Mouse (Mus musculus) MEL (cell line): Measurements from ENCODE around the gene Gm20696. TPM values are rescaled to one million over a fixed set of nuclear protein-coding genes. Genes with fewer than 3 reads are reported as not detected.

ENCODE experiments used
- DNase-seq: peaks from one replicate; pipeline ENCODE4 v3.0.0; 2011; ENCODE audit warnings: low read depth, low spot score
- H3K27ac ChIP-seq: 2 replicates; pipeline ENCODE4 v1.5.1; 2012; ENCODE audit warnings: low read depth, mild to moderate bottlenecking, control low read depth, low read length, moderate library complexity; ENCODE audit not compliant: control insufficient read depth
- H3K27me3 ChIP-seq, 2 experiments: fragments of 150-350 bp in 1 of 2; sonication (generic) in 1 of 2; 2 replicates each; pipeline ENCODE4 v1.6.1; 2012; ENCODE audit warnings: low read length in 2 of 2, mild to moderate bottlenecking in 2 of 2, improper control_type of control experiment in 1 of 2, moderate library complexity in 1 of 2; ENCODE audit not compliant: insufficient read depth in 2 of 2, control insufficient read depth in 1 of 2
- H3K36me3 ChIP-seq, 2 experiments: 2 replicates each; pipeline ENCODE4 v1.6.1; 2012 to 2014; ENCODE audit warnings: low read length in 2 of 2, improper control_type of control experiment in 1 of 2, inconsistent platforms in 1 of 2, mild to moderate bottlenecking in 1 of 2; ENCODE audit not compliant: insufficient read depth in 2 of 2, control insufficient read depth in 1 of 2
- H3K4me1 ChIP-seq, 2 experiments: fragments of 150-350 bp in 1 of 2; sonication (generic) in 1 of 2; 2 replicates each; pipeline ENCODE4 v1.6.1; 2012; ENCODE audit warnings: low read length in 2 of 2, improper control_type of control experiment in 1 of 2, mild to moderate bottlenecking in 1 of 2; ENCODE audit not compliant: insufficient read depth in 2 of 2, control insufficient read depth in 1 of 2
- H3K4me3 ChIP-seq, 2 experiments: fragments of 150-350 bp in 1 of 2; sonication (generic) in 1 of 2; 2 replicates each; pipeline ENCODE4 v1.5.1; 2012; ENCODE audit warnings: low read depth in 2 of 2, low read length in 2 of 2, mild to moderate bottlenecking in 2 of 2, moderate library complexity in 2 of 2, control low read depth in 1 of 2, improper control_type of control experiment in 1 of 2; ENCODE audit not compliant: control insufficient read depth in 1 of 2, insufficient read depth in 1 of 2
- H3K79me2 ChIP-seq: 2 replicates; pipeline ENCODE4 v1.6.1; 2012; ENCODE audit warnings: mild to moderate bottlenecking, low read length, moderate library complexity; ENCODE audit not compliant: control insufficient read depth, poor library complexity, insufficient read depth
- H3K9ac ChIP-seq: 2 replicates; pipeline ENCODE4 v1.6.1; 2012; ENCODE audit warnings: low read depth, mild to moderate bottlenecking, control low read depth, low read length, moderate library complexity; ENCODE audit not compliant: control insufficient read depth, poor library complexity, severe bottlenecking
- H3K9me3 ChIP-seq: fragments of 150-350 bp; sonication (generic); replicated peaks from 2 replicates; pipeline ENCODE4 v1.6.1; 2012; ENCODE audit warnings: mild to moderate bottlenecking, low read length, improper control_type of control experiment, moderate library complexity; ENCODE audit not compliant: insufficient read depth
- BHLHE40 ChIP-seq: IDR thresholded peaks from 2 replicates; pipeline ENCODE4 v1.6.1; 2012; ENCODE audit warnings: low read depth, mild to moderate bottlenecking, inconsistent platforms, low read length, improper control_type of control experiment, borderline replicate concordance
- CHD1 ChIP-seq: IDR thresholded peaks from 2 replicates; pipeline ENCODE4 v1.6.1; 2012; ENCODE audit warnings: low read depth, mild to moderate bottlenecking, inconsistent platforms, low read length, improper control_type of control experiment
- CHD2 ChIP-seq: IDR thresholded peaks from 2 replicates; pipeline ENCODE4 v1.6.1; 2011; ENCODE audit warnings: low read length, improper control_type of control experiment
- CTCF ChIP-seq, 3 experiments: IDR thresholded peaks in 2 of 3; conservative IDR thresholded peaks in 1 of 3; 2 replicates each; pipeline ENCODE4 v1.5.1; 2011 to 2012; ENCODE audit warnings: low read length in 3 of 3, low read depth in 2 of 3, mild to moderate bottlenecking in 2 of 3, improper control_type of control experiment in 1 of 3, inconsistent platforms in 1 of 3, mixed read lengths in 1 of 3, moderate library complexity in 1 of 3; ENCODE audit not compliant: control insufficient read depth in 1 of 3, insufficient read depth in 1 of 3, poor library complexity in 1 of 3, severe bottlenecking in 1 of 3
- E2F4 ChIP-seq: IDR thresholded peaks from 2 replicates; pipeline ENCODE4 v1.6.1; 2011; ENCODE audit warnings: low read depth, low read length, improper control_type of control experiment, borderline replicate concordance
- ELF1 ChIP-seq: IDR thresholded peaks from 2 replicates; pipeline ENCODE4 v1.6.1; 2014; ENCODE audit warnings: low read depth, mild to moderate bottlenecking, inconsistent platforms, low read length, improper control_type of control experiment, moderate library complexity
- EP300 ChIP-seq, 2 experiments: IDR thresholded peaks; 2 replicates each; pipeline ENCODE4 v1.6.1; 2011; ENCODE audit warnings: improper control_type of control experiment in 2 of 2, low read length in 2 of 2, low read depth in 1 of 2, mild to moderate bottlenecking in 1 of 2
- HCFC1 ChIP-seq: IDR thresholded peaks from 2 replicates; pipeline ENCODE4 v1.6.1; 2012; ENCODE audit warnings: low read depth, mild to moderate bottlenecking, inconsistent platforms, low read length, improper control_type of control experiment, moderate library complexity
- KAT2A ChIP-seq: conservative IDR thresholded peaks from 2 replicates; pipeline ENCODE4 v1.6.1; 2012; ENCODE audit warnings: low read depth, low read length, improper control_type of control experiment, inconsistent platforms
- MAFK ChIP-seq: IDR thresholded peaks from 2 replicates; pipeline ENCODE4 v1.6.1; 2011; ENCODE audit warnings: low read depth, mild to moderate bottlenecking, low read length, improper control_type of control experiment, borderline replicate concordance
- MAX ChIP-seq: IDR thresholded peaks from 2 replicates; pipeline ENCODE4 v1.6.1; 2011; ENCODE audit warnings: low read length, improper control_type of control experiment
- MAZ ChIP-seq: IDR thresholded peaks from 2 replicates; pipeline ENCODE4 v1.6.1; 2012; ENCODE audit warnings: low read depth, mild to moderate bottlenecking, inconsistent platforms, low read length, improper control_type of control experiment
- MEF2A ChIP-seq: IDR thresholded peaks from 2 replicates; pipeline ENCODE4 v1.6.1; 2014; ENCODE audit warnings: low read depth, mild to moderate bottlenecking, inconsistent platforms, low read length, improper control_type of control experiment; ENCODE audit not compliant: poor library complexity, insufficient replicate concordance, severe bottlenecking; ENCODE audit errors: extremely low read depth
- MYC ChIP-seq: IDR thresholded peaks from 2 replicates; pipeline ENCODE4 v1.6.1; 2011; ENCODE audit warnings: low read depth, mild to moderate bottlenecking, low read length, improper control_type of control experiment, moderate library complexity
- NELFE ChIP-seq: IDR thresholded peaks from 2 replicates; pipeline ENCODE4 v1.6.1; 2011; ENCODE audit warnings: low read depth, low read length, improper control_type of control experiment
- POLR2A ChIP-seq, 2 experiments: IDR thresholded peaks; 2 replicates each; pipeline ENCODE4 v1.6.1; 2011 to 2012; ENCODE audit warnings: low read length in 2 of 2, mild to moderate bottlenecking in 2 of 2, control low read depth in 1 of 2, improper control_type of control experiment in 1 of 2, low read depth in 1 of 2, moderate library complexity in 1 of 2; ENCODE audit not compliant: control insufficient read depth in 1 of 2, insufficient read depth in 1 of 2, poor library complexity in 1 of 2
- POLR2AphosphoS2 ChIP-seq: IDR thresholded peaks from 2 replicates; pipeline ENCODE4 v1.6.1; 2011; ENCODE audit warnings: low read length, improper control_type of control experiment
- RCOR1 ChIP-seq: IDR thresholded peaks from 2 replicates; pipeline ENCODE4 v1.6.1; 2012; ENCODE audit warnings: low read depth, mild to moderate bottlenecking, inconsistent platforms, low read length, improper control_type of control experiment
- SIN3A ChIP-seq: IDR thresholded peaks from 2 replicates; pipeline ENCODE4 v1.6.1; 2012; ENCODE audit warnings: low read length, improper control_type of control experiment, inconsistent platforms
- SMC3 ChIP-seq: IDR thresholded peaks from 2 replicates; pipeline ENCODE4 v1.6.1; 2011; ENCODE audit warnings: low read depth, low read length, improper control_type of control experiment
- TBP ChIP-seq: IDR thresholded peaks from 2 replicates; pipeline ENCODE4 v1.8.0; 2011; ENCODE audit warnings: low read depth, low read length, improper control_type of control experiment
- TCF12 ChIP-seq: IDR thresholded peaks from 2 replicates; pipeline ENCODE4 v1.6.1; 2014; ENCODE audit warnings: low read depth, mild to moderate bottlenecking, inconsistent platforms, low read length, improper control_type of control experiment, moderate library complexity
- UBTF ChIP-seq: IDR thresholded peaks from 2 replicates; pipeline ENCODE4 v1.6.1; 2012; ENCODE audit warnings: low read depth, mild to moderate bottlenecking, inconsistent platforms, low read length, improper control_type of control experiment, moderate library complexity, borderline replicate concordance; ENCODE audit not compliant: insufficient read depth
- USF1 ChIP-seq: IDR thresholded peaks from 2 replicates; pipeline ENCODE4 v1.6.1; 2014; ENCODE audit warnings: low read depth, mild to moderate bottlenecking, inconsistent platforms, low read length, improper control_type of control experiment, moderate library complexity
- USF2 ChIP-seq, 2 experiments: IDR thresholded peaks; 2 replicates each; pipeline ENCODE4 v1.6.1; 2011 to 2012; ENCODE audit warnings: improper control_type of control experiment in 2 of 2, low read length in 2 of 2, borderline replicate concordance in 1 of 2, inconsistent platforms in 1 of 2, low read depth in 1 of 2, mild to moderate bottlenecking in 1 of 2; ENCODE audit not compliant: insufficient read depth in 1 of 2
- ZC3H11A ChIP-seq: IDR thresholded peaks from 2 replicates; pipeline ENCODE4 v1.6.1; 2012; ENCODE audit warnings: low read depth, mild to moderate bottlenecking, inconsistent platforms, low read length, improper control_type of control experiment
- ZMIZ1 ChIP-seq: IDR thresholded peaks from 2 replicates; pipeline ENCODE4 v1.6.1; 2012; ENCODE audit warnings: low read depth, mild to moderate bottlenecking, inconsistent platforms, low read length, improper control_type of control experiment, moderate library complexity
- polyA plus RNA-seq, 2 experiments: library from polyadenylated mRNA; stranded (reverse) in 1 of 2; unstranded in 1 of 2; fragments of >175 nt in 1 of 2; fragments of >200 nt in 1 of 2; gene quantifications; 2 replicates each; pipeline versions ENCODE4 v1.2.1 to v1.2.4; 2012; ENCODE audit warnings: low replicate concordance in 2 of 2, low read depth in 1 of 2; ENCODE audit not compliant: insufficient read length in 2 of 2, insufficient read depth in 1 of 2, missing spikeins in 1 of 2
- total RNA-seq: library from RNA; depleted of rRNA; stranded (reverse); fragments of 300-350 nt; gene quantifications from 2 replicates; pipeline ENCODE4 v1.2.3, GENCODE M21; 2012

The Gm20696 gene
- total and polyA plus RNA-seq, 3 experiments = 0.07 to 0.39 TPM; not detected in 1

DNA sequence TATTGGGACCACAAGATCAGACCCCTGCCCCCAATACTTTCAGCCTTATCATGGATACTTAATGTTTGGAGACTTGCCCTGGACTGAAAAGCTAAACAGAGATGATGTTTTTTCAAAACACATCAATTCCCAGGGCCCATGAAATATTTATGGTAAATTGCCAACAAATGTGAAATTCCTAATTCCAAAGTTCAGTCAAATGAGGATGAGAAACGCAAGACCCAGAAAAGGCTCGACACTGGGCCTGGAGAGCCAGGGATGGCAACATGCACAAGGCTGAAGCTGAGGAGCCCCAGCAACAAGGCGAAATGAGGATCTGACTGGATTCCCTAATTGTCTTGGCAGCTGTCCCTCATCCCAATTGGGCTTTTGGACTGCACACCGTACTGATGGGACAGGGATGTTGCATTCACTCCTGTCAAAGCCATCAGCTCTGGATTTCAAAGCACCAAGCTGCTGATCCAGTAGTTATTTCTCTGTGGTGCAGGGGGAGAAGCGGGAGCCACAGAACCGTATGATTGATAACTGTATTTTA, 438.2 kb downstream of the Gm20696 start:
- Histone ChIP-seq H3K79me2 (no peaks in the 10 kb centered on the region), H3K27ac (no peak overlapping the region), H3K36me3 (no peaks in the 10 kb centered on the region), H3K4me1 (no peaks in the 10 kb centered on the region), H3K4me3 (no peak overlapping the region), H3K9me3 (no peaks in the 10 kb centered on the region), H3K9ac (no peak overlapping the region), H3K27me3 (no peaks in the 10 kb centered on the region)
- no peak for TF ChIP-seq NELFE
- no peak for TF ChIP-seq USF1
- no peak for TF ChIP-seq ZC3H11A
- no peak for TF ChIP-seq SMC3
- TF ChIP-seq MAX = no peak
- TF ChIP-seq USF2 (IDR thresholded peaks at IDR 0.05; ENCODE audit: borderline replicate concordance in 1 of 2, insufficient read depth in 1 of 2, low read depth in 1 of 2, low read length in 2 of 2) = no peak
- no peak for TF ChIP-seq UBTF
- TF ChIP-seq CHD2 = no peak
- TF ChIP-seq ZMIZ1 = no peak
- TF ChIP-seq POLR2A (IDR thresholded peaks at IDR 0.05; ENCODE audit: control insufficient read depth in 1 of 2, insufficient read depth in 1 of 2, low read depth in 1 of 2, low read length in 2 of 2, poor library complexity in 1 of 2) = no peak
- no peak for TF ChIP-seq RCOR1
- TF ChIP-seq POLR2AphosphoS2 = no peak
- no peak for TF ChIP-seq MAZ
- TF ChIP-seq KAT2A = no peak
- no peak for TF ChIP-seq ELF1
- TF ChIP-seq E2F4 = no peak
- no peak for TF ChIP-seq MEF2A
- TF ChIP-seq TCF12 = no peak
- TF ChIP-seq TBP = no peak
- DNase-seq = no peak

DNA sequence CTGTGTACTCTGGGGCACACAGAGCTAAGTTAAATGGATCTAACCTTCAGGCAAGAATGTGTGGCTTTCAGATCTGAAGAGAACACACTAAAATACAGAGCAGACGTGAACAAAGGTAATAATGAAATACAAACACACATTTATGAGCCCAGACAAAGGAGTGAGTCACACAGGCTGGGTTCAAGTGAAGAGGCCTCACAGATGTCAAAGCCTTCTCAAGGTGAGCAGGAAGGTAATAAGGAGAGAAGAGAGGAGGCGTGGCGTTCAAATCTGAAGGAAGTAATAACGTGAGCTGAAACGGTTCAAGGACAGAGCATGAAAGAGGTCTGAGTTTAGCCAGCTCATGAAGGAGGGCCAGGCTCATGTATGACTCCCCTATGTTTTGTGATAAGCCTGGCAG, 445.4 kb downstream of the Gm20696 start:
- TF ChIP-seq MYC (no peak), TCF12 (no peak), BHLHE40 (no peak), MAFK (no peak), CTCF (IDR thresholded peaks at IDR 0.05 in 2 of 3, conservative IDR thresholded peaks at IDR 0.05 in 1 of 3; ENCODE audit: control insufficient read depth in 1 of 3, insufficient read depth in 1 of 3, low read depth in 2 of 3, low read length in 3 of 3, poor library complexity in 1 of 3, severe bottlenecking in 1 of 3) (no peak), CHD1 (no peak), ZMIZ1 (no peak), SIN3A (no peak), EP300 (IDR thresholded peaks at IDR 0.05; ENCODE audit: low read depth in 1 of 2, low read length in 2 of 2) (no peak), MAZ (no peak), HCFC1 (no peak), CHD2 (no peak), MEF2A (no peak), TBP (no peak)
- Histone ChIP-seq H3K4me1 (no peaks in the 10 kb centered on the region), H3K27me3 (no peaks in the 10 kb centered on the region), H3K4me3 (no peak overlapping the region), H3K27ac (no peak overlapping the region), H3K9me3 (no peaks in the 10 kb centered on the region), H3K79me2 (no peaks in the 10 kb centered on the region), H3K9ac (no peak overlapping the region), H3K36me3 (no peaks in the 10 kb centered on the region)
- no peak for DNase-seq
